Mouse (Mus musculus): ENCODE measurements around the gene Il7r. TPM values are rescaled to one million over a fixed set of nuclear protein-coding genes. Genes with fewer than 3 reads are reported as not detected.

Gene Il7r
- total and polyA plus RNA-seq, 3 experiments, result not detected

DNA sequence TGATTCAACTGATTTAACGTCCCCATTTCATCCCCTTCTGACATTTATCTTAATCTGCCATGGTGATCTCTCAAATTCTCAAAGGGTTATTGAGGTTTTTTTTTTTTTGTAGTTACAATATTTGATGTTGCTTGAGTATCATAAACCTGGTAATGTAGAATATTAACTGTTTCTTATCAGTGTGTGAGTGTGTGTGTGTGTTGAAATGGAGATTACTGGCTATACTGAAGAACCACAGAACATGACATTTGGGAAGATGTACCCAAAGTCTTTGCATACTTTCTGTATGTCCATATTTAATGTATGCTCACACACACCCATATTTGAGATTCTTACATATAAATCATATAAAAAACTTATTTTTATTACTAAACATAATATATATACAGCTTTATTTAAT lies 65.9 kb downstream of the Il7r start:
- no peaks in the 10 kb centered on the region for H3K9me3 ChIP-seq (replicated peaks; ENCODE audit: insufficient read depth, low read length)
- no peak for DNase-seq (ENCODE audit: low read depth, low spot score)
- peaks cover 0 to 3% of the 10 kb centered on the region in 2 experiments; a peak in 1 of 4 replicates for H3K27me3 ChIP-seq (ENCODE audit: control insufficient read depth in 1 of 2, insufficient read depth in 2 of 2, low read length in 2 of 2)
- no peaks in the 10 kb centered on the region; a peak in 1 of 4 replicates for H3K36me3 ChIP-seq (ENCODE audit: control insufficient read depth in 1 of 2, insufficient read depth in 2 of 2, low read length in 2 of 2)
- H3K79me2 ChIP-seq (ENCODE audit: control insufficient read depth, insufficient read depth, low read length, poor library complexity), result no peaks in the 10 kb centered on the region
- H3K27ac ChIP-seq (ENCODE audit: control insufficient read depth, low read depth, low read length), result no peak overlapping the region
- no peak for TF ChIP-seq KAT2A (conservative IDR thresholded peaks at IDR 0.05; ENCODE audit: low read depth, low read length)
- TF ChIP-seq GATA1 (IDR thresholded peaks at IDR 0.05; ENCODE audit: low read depth, low read length), result peak; percentile 32; the same call in 1 of the 2 replicates
- no peak for TF ChIP-seq ZMIZ1 (IDR thresholded peaks at IDR 0.05; ENCODE audit: low read depth, low read length)
- no peak for TF ChIP-seq MYC (IDR thresholded peaks at IDR 0.05; ENCODE audit: low read depth, low read length)
- no peak for TF ChIP-seq POLR2A (IDR thresholded peaks at IDR 0.05; ENCODE audit: control insufficient read depth in 1 of 2, insufficient read depth in 1 of 2, low read depth in 1 of 2, low read length in 2 of 2, poor library complexity in 1 of 2)
- TF ChIP-seq CHD2 (IDR thresholded peaks at IDR 0.05; ENCODE audit: low read length), result no peak
- 0 out of 2 replicates have a peak, but pooled peaks have one; percentile 33 for TF ChIP-seq ZNF384 (IDR thresholded peaks at IDR 0.05; ENCODE audit: low read depth, low read length)
- H3K9ac ChIP-seq (ENCODE audit: control insufficient read depth, low read depth, low read length, poor library complexity, severe bottlenecking), result no peak overlapping the region
- H3K4me1 ChIP-seq (ENCODE audit: control insufficient read depth in 1 of 2, insufficient read depth in 2 of 2, low read length in 2 of 2), result 0 out of 4 replicates have a peak, but pooled peaks cover 0 to 7% of the 10 kb centered on the region in 2 experiments
- H3K4me3 ChIP-seq (ENCODE audit: control insufficient read depth in 1 of 2, insufficient read depth in 1 of 2, low read depth in 2 of 2, low read length in 2 of 2), result no peak overlapping the region

GRCm38 (mm10) chr15:9463521-9464027 lies 66.4 kb downstream of the Il7r start:
- H3K27ac ChIP-seq (ENCODE audit: control insufficient read depth, low read depth, low read length), result peak overlapping the region; percentile 66
- H3K4me3 ChIP-seq (ENCODE audit: control insufficient read depth in 1 of 2, insufficient read depth in 1 of 2, low read depth in 2 of 2, low read length in 2 of 2), result 0 out of 4 replicates have a peak overlapping the region, but pooled peaks of 1 of the 2 experiments have one; percentile 10
- H3K4me1 ChIP-seq (ENCODE audit: control insufficient read depth in 1 of 2, insufficient read depth in 2 of 2, low read length in 2 of 2), result 0 out of 4 replicates have a peak, but pooled peaks cover 0 to 7% of the 10 kb centered on the region in 2 experiments
- peak; percentile 76 for DNase-seq (ENCODE audit: low read depth, low spot score)
- H3K27me3 ChIP-seq (ENCODE audit: control insufficient read depth in 1 of 2, insufficient read depth in 2 of 2, low read length in 2 of 2), result peaks cover 0 to 3% of the 10 kb centered on the region in 2 experiments; a peak in 1 of 4 replicates
- no peaks in the 10 kb centered on the region; a peak in 1 of 4 replicates for H3K36me3 ChIP-seq (ENCODE audit: control insufficient read depth in 1 of 2, insufficient read depth in 2 of 2, low read length in 2 of 2)
- no peaks in the 10 kb centered on the region for H3K79me2 ChIP-seq (ENCODE audit: control insufficient read depth, insufficient read depth, low read length, poor library complexity)
- H3K9ac ChIP-seq (ENCODE audit: control insufficient read depth, low read depth, low read length, poor library complexity, severe bottlenecking), result no peak overlapping the region
- no peaks in the 10 kb centered on the region for H3K9me3 ChIP-seq (replicated peaks; ENCODE audit: insufficient read depth, low read length)
- TF ChIP-seq MXI1 (IDR thresholded peaks at IDR 0.05; ENCODE audit: low read depth, low read length), result no peak
- TF ChIP-seq MEF2A (IDR thresholded peaks at IDR 0.05; ENCODE audit: extremely low read depth, insufficient replicate concordance, low read depth, low read length, poor library complexity, severe bottlenecking), result no peak
- TF ChIP-seq EP300 (IDR thresholded peaks at IDR 0.05; ENCODE audit: low read depth in 1 of 2, low read length in 2 of 2), result peak; percentile 31 to 53; a peak in 3 of 4 replicates
- TF ChIP-seq ELF1 (IDR thresholded peaks at IDR 0.05; ENCODE audit: low read depth, low read length), result no peak
- TF ChIP-seq BHLHE40 (IDR thresholded peaks at IDR 0.05; ENCODE audit: borderline replicate concordance, low read depth, low read length), result no peak
- TF ChIP-seq MYC (IDR thresholded peaks at IDR 0.05; ENCODE audit: low read depth, low read length), result no peak
- TF ChIP-seq MAX (IDR thresholded peaks at IDR 0.05; ENCODE audit: low read length), result no peak
- no peak for TF ChIP-seq RCOR1 (IDR thresholded peaks at IDR 0.05; ENCODE audit: low read depth, low read length)
- no peak for TF ChIP-seq SIN3A (IDR thresholded peaks at IDR 0.05; ENCODE audit: low read length)
- peak; percentile 57; the same call in 1 of the 2 replicates for TF ChIP-seq MAZ (IDR thresholded peaks at IDR 0.05; ENCODE audit: low read depth, low read length)
- peak; percentile 62; the same call in 1 of the 2 replicates for TF ChIP-seq TCF12 (IDR thresholded peaks at IDR 0.05; ENCODE audit: low read depth, low read length)
- no peak for TF ChIP-seq POLR2AphosphoS2 (IDR thresholded peaks at IDR 0.05; ENCODE audit: low read length)
- TF ChIP-seq CHD2 (IDR thresholded peaks at IDR 0.05; ENCODE audit: low read length), result no peak
- TF ChIP-seq NRF1 (IDR thresholded peaks at IDR 0.05; ENCODE audit: insufficient read depth, low read depth, low read length, poor library complexity, severe bottlenecking), result no peak
- peak; percentile 70; the same call in 1 of the 2 replicates for TF ChIP-seq MYB (IDR thresholded peaks at IDR 0.05; ENCODE audit: low read depth, low read length)
- no peak for TF ChIP-seq USF1 (IDR thresholded peaks at IDR 0.05; ENCODE audit: low read depth, low read length)
- TF ChIP-seq USF2 (IDR thresholded peaks at IDR 0.05; ENCODE audit: borderline replicate concordance in 1 of 2, insufficient read depth in 1 of 2, low read depth in 1 of 2, low read length in 2 of 2), result no peak
- TF ChIP-seq TAL1 (IDR thresholded peaks at IDR 0.05; ENCODE audit: low read length), result no peak
- TF ChIP-seq SMC3 (IDR thresholded peaks at IDR 0.05; ENCODE audit: low read depth, low read length), result peak; percentile 2; the same call in 1 of the 2 replicates
- TF ChIP-seq POLR2AphosphoS5 (IDR thresholded peaks at IDR 0.05; ENCODE audit: borderline replicate concordance, low read depth, low read length), result no peak
- TF ChIP-seq ZMIZ1 (IDR thresholded peaks at IDR 0.05; ENCODE audit: low read depth, low read length), result no peak
- TF ChIP-seq KAT2A (conservative IDR thresholded peaks at IDR 0.05; ENCODE audit: low read depth, low read length), result no peak
- no peak for TF ChIP-seq NELFE (IDR thresholded peaks at IDR 0.05; ENCODE audit: low read depth, low read length)
- no peak for TF ChIP-seq ETS1 (IDR thresholded peaks at IDR 0.05; ENCODE audit: low read depth, low read length)
- no peak for TF ChIP-seq JUND (IDR thresholded peaks at IDR 0.05; ENCODE audit: low read depth, low read length)
- no peak for TF ChIP-seq RAD21 (IDR thresholded peaks at IDR 0.05; ENCODE audit: low read depth, low read length)
- TF ChIP-seq CTCF (IDR thresholded peaks at IDR 0.05 in 2 of 3, conservative IDR thresholded peaks at IDR 0.05 in 1 of 3; ENCODE audit: control insufficient read depth in 1 of 3, insufficient read depth in 1 of 3, low read depth in 2 of 3, low read length in 3 of 3, poor library complexity in 1 of 3, severe bottlenecking in 1 of 3), result no peak
- TF ChIP-seq POLR2A (IDR thresholded peaks at IDR 0.05; ENCODE audit: control insufficient read depth in 1 of 2, insufficient read depth in 1 of 2, low read depth in 1 of 2, low read length in 2 of 2, poor library complexity in 1 of 2), result no peak
